Mouse (Mus musculus) bone marrow macrophage, adult 2 months (primary cell): ENCODE measurements around the gene Gtpbp3.

Source experiments
- CTCF ChIP-seq: IDR thresholded peaks from 2 replicates; pipeline ENCODE4 v1.5.1; 2012; ENCODE audit warnings: low read depth, mild to moderate bottlenecking, low read length, moderate library complexity
- POLR2A ChIP-seq: IDR thresholded peaks from 2 replicates; pipeline ENCODE4 v1.6.1; 2012; ENCODE audit warnings: mild to moderate bottlenecking, low read depth, low read length, borderline replicate concordance

DNA sequence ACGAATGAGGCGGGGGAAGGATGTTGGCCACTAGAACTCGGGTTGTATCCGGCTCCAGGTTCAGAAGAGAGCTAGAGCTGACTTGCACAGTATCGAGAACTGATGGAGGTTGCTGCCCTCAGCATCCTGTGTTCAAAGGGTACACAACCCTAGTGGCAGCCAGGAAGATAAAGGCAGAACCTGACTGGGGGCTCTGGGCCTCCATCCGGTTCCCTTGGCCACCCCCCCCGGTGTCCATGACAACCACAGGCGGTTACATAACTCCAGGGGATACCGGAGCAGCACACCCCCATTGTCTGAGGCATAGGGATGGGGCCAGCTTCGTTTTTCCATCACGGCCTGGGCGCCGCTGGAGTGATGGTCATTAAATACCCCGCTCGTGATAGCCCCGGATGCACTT lies 25.1 kb upstream of the Gtpbp3 start:
- TF ChIP-seq POLR2A = no peak
- no peak for TF ChIP-seq CTCF
